Mouse (Mus musculus) kidney, adult 2 months (tissue): ENCODE data around the gene Arx.

Experiments
- CTCF ChIP-seq: fragments of 200-500 bp; conservative IDR thresholded peaks from 2 replicates; pipeline ENCODE4 v1.5.1; 2011; ENCODE audit warnings: low read depth, mild to moderate bottlenecking, control low read depth, low read length, moderate library complexity, mixed read lengths; ENCODE audit not compliant: insufficient read depth, insufficient read length
- POLR2A ChIP-seq: fragments of 200-500 bp; IDR thresholded peaks from one replicate; pipeline ENCODE4 v1.6.1; 2011; ENCODE audit warnings: low read depth, low read length, control low read depth

GRCm38 (mm10) chrX:93299771-93300170 is 13.5 kb downstream of the Arx start:
- TF ChIP-seq CTCF (no peak), POLR2A (no peak)
